Comparison of ENCODE assay signal across 16 mouse cellular contexts in genomic region chr11:50269885-50270284, GRCm38 (mm10).
"Had no signal": no experiment of that assay in that cellular context is flagged by ENCODE, and none has a peak within 500 bp of the region (broad histone marks: within the 10 kb centered on the region; RNA-seq: fewer than 3 reads in every experiment).

No protein-coding gene starts in this region.

- DNase-seq: liver, postnatal 0 days; lung, adult 2 months; lung, postnatal 14 days; right cerebral cortex, adult 18-20 months; right cerebral cortex, postnatal 25 days; right cerebral cortex, postnatal 4 days; thymus, adult 18-20 months had no signal

- H3K4me3 ChIP-seq: lung, embryonic 15.5 days; megakaryocyte, embryonic 14.5 days; midbrain, embryonic 13.5 days; midbrain, embryonic 15.5 days; neural tube, embryonic 13.5 days; neural tube, embryonic 15.5 days had no signal

- ATAC-seq: liver, postnatal 0 days; lung, postnatal 0 days; midbrain, embryonic 13.5 days; midbrain, embryonic 15.5 days had no signal

- H3K27me3 ChIP-seq: lung, embryonic 15.5 days; megakaryocyte, embryonic 14.5 days; midbrain, embryonic 13.5 days; midbrain, embryonic 15.5 days; neural tube, embryonic 13.5 days; neural tube, embryonic 15.5 days had no signal

- H3K9me3 ChIP-seq: lung, embryonic 15.5 days; midbrain, embryonic 13.5 days; midbrain, embryonic 15.5 days; neural tube, embryonic 13.5 days; neural tube, embryonic 15.5 days had no signal

- H3K9ac ChIP-seq: liver, postnatal 0 days; lung, embryonic 15.5 days; midbrain, embryonic 13.5 days; midbrain, embryonic 15.5 days; neural tube, embryonic 13.5 days; neural tube, embryonic 15.5 days had no signal

- H3K4me2 ChIP-seq: lung, embryonic 15.5 days; midbrain, embryonic 11.5 days; midbrain, embryonic 13.5 days; midbrain, embryonic 15.5 days; neural tube, embryonic 13.5 days; neural tube, embryonic 15.5 days had no signal

- H3K27ac ChIP-seq: lung, embryonic 15.5 days; macrophage; midbrain, embryonic 13.5 days; midbrain, embryonic 15.5 days; neural tube, embryonic 13.5 days; neural tube, embryonic 15.5 days had no signal
